Mouse (Mus musculus): ENCODE measurements around the gene Dhrs3. TPM values are rescaled to one million over a fixed set of nuclear protein-coding genes. Genes with fewer than 3 reads are reported as not detected.

The Dhrs3 gene
- polyA plus RNA-seq, 1 experiment from 2014 or later, result 57.2 TPM

DNA sequence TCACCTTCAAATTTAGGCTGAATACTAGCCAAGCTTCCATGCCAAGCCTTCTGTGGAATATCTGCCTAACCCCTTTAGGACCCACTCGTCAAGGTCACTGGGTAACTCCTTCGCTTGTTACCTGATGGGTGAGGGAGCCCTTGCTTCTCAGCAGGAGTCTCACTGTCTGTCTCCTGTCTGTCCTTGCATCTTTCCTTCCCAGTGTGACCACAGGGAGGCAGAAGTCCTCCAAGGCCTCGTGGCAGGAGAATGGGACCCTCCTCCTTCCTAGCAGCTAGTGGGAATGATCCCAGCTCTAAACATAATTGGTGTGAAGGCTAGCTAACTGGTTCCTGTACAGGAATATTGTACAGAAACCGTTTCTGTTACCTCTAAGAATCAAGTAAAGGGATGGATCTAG is 24.5 kb downstream of the Dhrs3 start:
- H3K9me3 ChIP-seq, result no peaks in the 10 kb centered on the region
- H3K27ac ChIP-seq, result no peak overlapping the region
- WGBS, result 68% methylated on average over 4 of the region's 4 CpGs
- H3K36me3 ChIP-seq, result peaks cover 36% of the 10 kb centered on the region
- H3K4me1 ChIP-seq, result no peaks in the 10 kb centered on the region
- no peak overlapping the region for H3K4me3 ChIP-seq
- H3K4me2 ChIP-seq, result no peak overlapping the region
- H3K27me3 ChIP-seq, result no peaks in the 10 kb centered on the region
- H3K9ac ChIP-seq, result no peak overlapping the region
- no peak for ATAC-seq (ENCODE audit: insufficient number of reproducible peaks, insufficient read depth, low FRiP score, low TSS enrichment, low read depth)

DNA sequence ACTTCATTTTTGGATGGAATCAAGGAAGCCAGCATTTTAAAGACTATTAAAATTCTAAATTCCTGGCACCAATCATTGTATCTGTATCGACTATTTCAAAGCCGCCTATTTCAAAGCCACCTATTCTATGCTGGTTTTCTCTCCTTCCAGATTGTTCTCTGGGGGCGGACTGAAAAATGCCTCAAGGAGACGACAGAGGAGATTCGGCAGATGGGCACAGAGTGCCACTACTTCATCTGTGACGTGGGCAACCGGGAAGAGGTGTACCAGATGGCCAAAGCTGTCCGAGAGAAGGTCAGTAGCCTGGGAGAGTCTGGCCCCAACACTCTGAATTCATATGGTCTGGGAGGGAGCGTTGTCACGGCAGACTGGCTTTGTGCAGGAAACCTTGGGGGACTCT is 25.9 kb downstream of the Dhrs3 start:
- Histone ChIP-seq H3K9me3 (no peaks in the 10 kb centered on the region), H3K4me1 (no peaks in the 10 kb centered on the region), H3K4me2 (no peak overlapping the region), H3K4me3 (no peak overlapping the region), H3K27ac (no peak overlapping the region), H3K9ac (no peak overlapping the region), H3K27me3 (no peaks in the 10 kb centered on the region), H3K36me3 (peaks cover 46% of the 10 kb centered on the region)
- WGBS, result 92% methylated on average over 10 of the region's 10 CpGs
- no peak for ATAC-seq (ENCODE audit: insufficient number of reproducible peaks, insufficient read depth, low FRiP score, low TSS enrichment, low read depth)

DNA sequence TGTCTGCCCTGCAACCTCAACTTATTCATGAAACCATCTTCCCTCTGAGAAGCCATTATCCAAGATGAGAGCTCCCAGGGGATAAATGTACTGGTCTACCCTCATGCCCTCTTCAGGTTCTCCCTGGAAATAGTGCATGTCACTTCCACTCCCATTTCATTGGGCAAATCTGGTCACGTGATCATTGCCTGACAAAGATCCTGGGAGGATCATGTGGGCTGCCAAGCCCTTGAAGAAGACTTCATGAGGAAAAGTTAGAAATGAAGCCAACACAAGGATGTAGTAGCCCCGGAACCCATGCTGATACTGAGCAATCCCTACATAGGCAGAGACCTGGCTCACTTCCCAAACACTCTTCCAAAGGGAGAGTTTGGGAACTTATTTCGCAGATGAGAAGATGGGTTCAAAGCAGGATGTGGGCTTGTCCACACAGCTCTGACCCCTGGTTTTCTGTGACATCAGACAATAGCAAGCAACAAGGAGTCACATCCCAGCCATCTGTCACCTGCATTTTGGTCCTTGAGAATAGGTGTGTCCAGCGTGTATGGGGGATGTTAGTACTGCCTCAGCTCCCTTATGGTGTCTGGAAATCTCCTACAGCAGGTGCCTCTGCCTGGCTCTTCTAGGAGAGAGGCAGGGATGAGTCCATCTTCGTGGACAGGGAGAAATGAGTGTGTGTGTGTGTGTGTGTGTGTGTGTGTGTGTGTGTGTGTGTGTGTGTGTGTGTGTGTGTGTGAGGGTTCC is 36.2 kb downstream of the Dhrs3 start:
- no peaks in the 10 kb centered on the region for H3K9me3 ChIP-seq
- peaks cover 14% of the 10 kb centered on the region for H3K36me3 ChIP-seq
- peaks cover 26% of the 10 kb centered on the region for H3K4me1 ChIP-seq
- H3K4me2 ChIP-seq, result no peak overlapping the region
- H3K27ac ChIP-seq, result no peak overlapping the region
- no peak for ATAC-seq (ENCODE audit: insufficient number of reproducible peaks, insufficient read depth, low FRiP score, low TSS enrichment, low read depth)
- no peak overlapping the region for H3K9ac ChIP-seq
- no peaks in the 10 kb centered on the region for H3K27me3 ChIP-seq
- H3K4me3 ChIP-seq, result no peak overlapping the region
- 89% methylated on average over 5 of the region's 5 CpGs for WGBS

DNA sequence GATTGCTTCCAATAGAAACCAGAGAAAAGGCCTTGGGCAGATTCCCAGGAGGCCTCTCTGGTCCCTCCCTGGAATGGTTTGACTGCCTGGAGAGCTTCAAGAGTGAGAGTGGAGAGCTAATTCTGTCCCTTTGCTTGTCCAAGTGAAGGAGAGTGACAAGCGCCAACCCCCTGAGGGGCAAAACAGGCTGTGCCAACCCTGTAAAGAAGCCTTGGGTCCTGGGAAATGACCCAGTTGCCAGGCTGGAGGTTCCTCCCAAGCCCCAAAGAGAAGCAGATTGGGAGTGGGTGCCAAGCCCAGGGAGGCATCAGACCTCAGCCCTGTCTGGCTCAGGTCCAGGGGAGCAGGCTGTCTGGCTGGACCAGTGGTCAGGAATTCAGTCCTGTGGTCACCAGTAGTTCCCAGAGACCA is 37.2 kb downstream of the Dhrs3 start:
- H3K9me3 ChIP-seq, result no peaks in the 10 kb centered on the region
- H3K4me3 ChIP-seq, result no peak overlapping the region
- H3K4me1 ChIP-seq, result peaks cover 26% of the 10 kb centered on the region
- H3K9ac ChIP-seq, result no peak overlapping the region
- ATAC-seq (ENCODE audit: insufficient number of reproducible peaks, insufficient read depth, low FRiP score, low TSS enrichment, low read depth), result no peak
- H3K27me3 ChIP-seq, result no peaks in the 10 kb centered on the region
- peaks cover 13% of the 10 kb centered on the region; the same call in 1 of the 2 replicates for H3K36me3 ChIP-seq
- peak overlapping the region; percentile 79 for H3K27ac ChIP-seq
- no peak overlapping the region for H3K4me2 ChIP-seq
- 79% methylated on average over 1 of the region's 1 CpGs for WGBS

DNA sequence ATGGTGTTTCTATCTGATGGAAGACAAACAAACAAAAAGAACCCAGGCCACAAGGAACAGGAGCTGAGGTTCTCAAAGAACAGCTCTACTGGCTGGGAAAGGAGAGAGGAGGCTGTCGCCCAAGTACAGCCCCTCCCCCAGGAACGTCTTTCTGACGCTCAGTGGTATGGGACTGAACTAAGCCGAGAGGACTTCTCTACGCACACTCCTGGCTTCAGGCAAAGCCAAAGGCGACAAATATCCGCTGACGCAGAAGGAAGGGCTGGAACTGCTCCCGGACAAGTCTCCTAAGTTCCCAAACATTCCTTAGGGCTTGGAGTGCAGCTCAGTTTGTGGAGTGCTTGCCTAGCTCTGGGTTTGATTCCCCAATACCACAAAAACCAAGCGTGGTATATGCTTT is 37.7 kb downstream of the Dhrs3 start:
- Histone ChIP-seq H3K9ac (no peak overlapping the region), H3K36me3 (peaks cover 13% of the 10 kb centered on the region; the same call in 1 of the 2 replicates), H3K4me2 (no peak overlapping the region), H3K27me3 (no peaks in the 10 kb centered on the region), H3K4me3 (no peak overlapping the region), H3K27ac (peak overlapping the region; percentile 79), H3K4me1 (peaks cover 24% of the 10 kb centered on the region), H3K9me3 (no peaks in the 10 kb centered on the region)
- WGBS, result 15% methylated on average over 10 of the region's 10 CpGs
- ATAC-seq (ENCODE audit: insufficient number of reproducible peaks, insufficient read depth, low FRiP score, low TSS enrichment, low read depth), result peak; percentile 40; the same call in 1 of the 2 replicates

DNA sequence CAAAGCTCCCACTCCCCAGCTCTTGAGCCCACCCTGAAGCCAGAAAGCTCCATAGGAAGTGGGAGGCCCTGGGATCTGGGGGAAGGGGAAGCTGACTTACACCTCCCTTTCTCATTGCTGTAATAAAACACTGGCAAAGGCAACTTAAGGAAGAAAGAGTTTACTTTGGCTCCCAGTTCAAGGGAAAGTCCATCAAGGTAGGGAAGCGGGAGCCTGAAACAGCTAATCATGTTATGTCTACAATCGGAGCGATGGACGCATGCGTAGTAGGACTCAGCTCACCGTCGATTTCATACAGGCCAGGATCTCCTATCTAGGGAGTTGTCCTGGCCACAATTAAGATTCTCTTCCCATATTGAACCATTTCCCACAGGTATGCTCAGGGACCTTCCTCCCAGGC is 38.5 kb downstream of the Dhrs3 start:
- ATAC-seq (ENCODE audit: insufficient number of reproducible peaks, insufficient read depth, low FRiP score, low TSS enrichment, low read depth), result no peak
- H3K27ac ChIP-seq, result 0 out of 2 replicates have a peak overlapping the region, but pooled peaks have one; percentile 79
- H3K9ac ChIP-seq, result no peak overlapping the region
- H3K36me3 ChIP-seq, result peaks cover 13% of the 10 kb centered on the region; the same call in 1 of the 2 replicates
- WGBS, result 89% methylated on average over 7 of the region's 7 CpGs
- H3K4me3 ChIP-seq, result no peak overlapping the region
- H3K4me1 ChIP-seq, result peaks cover 24% of the 10 kb centered on the region
- no peaks in the 10 kb centered on the region for H3K9me3 ChIP-seq
- no peaks in the 10 kb centered on the region for H3K27me3 ChIP-seq
- no peak overlapping the region for H3K4me2 ChIP-seq

DNA sequence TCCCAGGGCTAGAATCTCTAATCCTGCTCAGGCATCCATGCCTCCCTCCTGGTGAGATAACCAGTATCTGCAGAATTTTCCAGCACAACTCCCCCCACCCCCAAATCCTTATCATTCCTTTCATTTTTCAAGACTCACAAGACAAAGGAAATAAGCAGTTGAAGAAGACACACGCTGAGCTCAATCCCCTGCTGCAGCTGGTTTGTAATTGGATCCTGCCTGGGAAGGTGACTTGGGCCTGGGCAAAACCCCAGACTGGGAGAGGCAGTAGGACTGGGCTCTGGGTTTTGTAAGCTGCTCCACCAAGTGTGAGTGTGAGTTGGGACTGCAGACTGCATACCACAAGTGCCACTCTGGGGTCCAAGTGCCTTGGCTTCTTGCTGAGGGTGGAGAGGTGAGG is 41.9 kb downstream of the Dhrs3 start:
- Histone ChIP-seq H3K27me3 (no peaks in the 10 kb centered on the region), H3K36me3 (no peaks in the 10 kb centered on the region), H3K9me3 (no peaks in the 10 kb centered on the region), H3K27ac (no peak overlapping the region), H3K4me3 (no peak overlapping the region), H3K4me1 (peaks cover 16% of the 10 kb centered on the region), H3K4me2 (no peak overlapping the region), H3K9ac (no peak overlapping the region)
- 5% methylated on average over 1 of the region's 1 CpGs for WGBS
- no peak for ATAC-seq (ENCODE audit: insufficient number of reproducible peaks, insufficient read depth, low FRiP score, low TSS enrichment, low read depth)

DNA sequence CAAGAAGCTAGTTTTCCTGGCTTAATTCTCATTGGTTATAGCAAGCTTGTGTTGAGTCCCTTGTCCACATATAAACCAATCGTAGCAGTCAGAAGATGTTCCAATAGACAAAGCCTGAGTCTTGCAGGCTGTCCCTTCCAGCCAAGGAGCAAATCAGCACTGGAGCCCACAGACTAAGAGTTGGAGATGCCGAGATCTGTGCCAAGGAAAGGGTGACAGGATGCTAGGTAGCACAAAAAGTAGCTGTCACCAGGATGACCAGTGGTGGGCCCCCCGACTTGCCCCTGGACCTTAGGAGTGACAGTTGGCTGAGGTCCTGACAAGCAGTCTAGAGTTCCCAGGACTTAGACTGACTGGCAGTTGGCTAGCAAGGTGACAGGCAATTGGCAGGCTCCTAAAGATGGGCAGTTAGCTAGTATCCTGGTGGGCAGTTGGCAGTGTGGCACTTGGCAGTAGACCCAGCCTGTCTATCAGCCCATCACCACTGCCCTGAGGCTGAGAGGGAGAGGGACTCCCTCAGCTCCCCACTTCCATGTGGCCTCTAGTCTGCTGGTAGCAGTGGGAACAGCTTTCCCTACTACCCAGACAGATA is 44.0 kb downstream of the Dhrs3 start:
- WGBS, result 82% methylated on average over 3 of the region's 3 CpGs
- H3K4me1 ChIP-seq, result no peaks in the 10 kb centered on the region

DNA sequence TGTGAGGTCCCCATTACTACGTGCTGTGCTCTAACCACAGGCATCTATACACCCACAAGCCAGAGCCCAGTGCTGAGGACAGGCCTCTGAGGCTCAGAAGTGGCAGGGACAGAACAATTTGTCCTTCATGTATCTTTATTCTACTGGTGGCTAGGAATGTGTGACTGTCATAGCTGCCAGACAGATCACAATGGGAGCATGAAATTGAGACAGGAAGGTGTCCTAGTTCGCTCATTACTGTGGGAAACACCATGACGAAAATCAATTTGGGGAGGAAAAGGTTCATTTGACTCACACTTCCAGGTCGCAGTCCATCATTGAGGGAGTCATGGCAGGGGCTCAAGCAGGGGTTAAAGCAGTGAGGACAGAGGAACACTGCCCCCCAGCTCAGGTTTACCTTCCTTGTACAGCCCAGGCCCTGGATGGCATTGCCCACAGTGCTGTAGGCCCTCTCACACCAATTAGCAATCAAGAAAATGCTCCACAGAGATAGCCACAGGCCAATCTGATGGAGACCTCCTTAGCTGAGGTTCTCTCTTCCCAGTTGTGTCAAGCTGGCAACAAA is 47.3 kb downstream of the Dhrs3 start:
- H3K4me2 ChIP-seq, result no peak overlapping the region
- H3K4me3 ChIP-seq, result no peak overlapping the region
- H3K9ac ChIP-seq, result no peak overlapping the region
- no peaks in the 10 kb centered on the region for H3K4me1 ChIP-seq
- 63% methylated on average over 4 of the region's 4 CpGs for WGBS
- no peaks in the 10 kb centered on the region for H3K36me3 ChIP-seq
- H3K27ac ChIP-seq, result no peak overlapping the region
- no peak for ATAC-seq (ENCODE audit: insufficient number of reproducible peaks, insufficient read depth, low FRiP score, low TSS enrichment, low read depth)
- H3K27me3 ChIP-seq, result no peaks in the 10 kb centered on the region
- H3K9me3 ChIP-seq, result no peaks in the 10 kb centered on the region

More for the DNA sequence above, 44.0 kb downstream of the Dhrs3 start:
- Histone ChIP-seq H3K9me3 (no peaks in the 10 kb centered on the region), H3K4me2 (no peak overlapping the region), H3K36me3 (no peaks in the 10 kb centered on the region), H3K9ac (no peak overlapping the region), H3K4me3 (no peak overlapping the region), H3K27ac (no peak overlapping the region), H3K27me3 (no peaks in the 10 kb centered on the region)
- no peak for ATAC-seq (ENCODE audit: insufficient number of reproducible peaks, insufficient read depth, low FRiP score, low TSS enrichment, low read depth)

DNA sequence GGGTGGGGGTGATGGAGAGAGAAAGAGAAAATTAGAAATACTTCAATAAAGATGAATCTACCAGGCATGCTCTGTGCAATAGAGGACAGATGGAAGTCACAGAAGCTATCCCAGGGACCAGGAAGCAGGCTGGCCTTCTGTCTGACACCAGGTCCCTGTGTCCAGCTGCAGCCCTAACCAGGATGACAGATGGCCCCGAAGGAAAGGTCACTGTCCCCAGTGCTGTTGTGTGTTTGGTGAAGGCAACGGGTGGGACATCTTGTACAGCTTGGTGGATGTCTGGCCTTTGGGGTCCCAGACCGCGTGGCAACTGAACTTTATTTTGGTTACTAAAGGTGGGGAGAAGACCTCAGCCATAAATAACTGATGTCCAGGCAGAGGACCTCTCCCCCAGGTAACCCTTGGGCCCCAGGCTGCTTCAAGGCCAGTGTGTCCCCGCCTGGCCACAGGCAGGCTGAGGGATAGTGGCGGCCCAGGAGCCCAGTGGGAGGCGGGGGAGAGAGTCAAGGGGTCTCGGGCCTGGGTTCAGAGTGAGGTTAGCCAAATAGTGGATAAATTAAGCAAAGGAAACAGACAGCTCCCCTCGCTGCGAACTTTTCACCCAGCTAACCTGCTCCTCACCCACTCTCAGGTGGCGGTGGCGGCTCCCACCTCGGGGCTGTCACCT is 48.3 kb downstream of the Dhrs3 start:
- WGBS, result 68% methylated on average over 13 of the region's 13 CpGs
- no peaks in the 10 kb centered on the region for H3K36me3 ChIP-seq
- no peak overlapping the region for H3K27ac ChIP-seq
- no peaks in the 10 kb centered on the region for H3K4me1 ChIP-seq
- no peak for ATAC-seq (ENCODE audit: insufficient number of reproducible peaks, insufficient read depth, low FRiP score, low TSS enrichment, low read depth)
- no peaks in the 10 kb centered on the region for H3K27me3 ChIP-seq
- H3K4me3 ChIP-seq, result no peak overlapping the region
- no peaks in the 10 kb centered on the region for H3K9me3 ChIP-seq
- no peak overlapping the region for H3K4me2 ChIP-seq
- no peak overlapping the region for H3K9ac ChIP-seq

DNA sequence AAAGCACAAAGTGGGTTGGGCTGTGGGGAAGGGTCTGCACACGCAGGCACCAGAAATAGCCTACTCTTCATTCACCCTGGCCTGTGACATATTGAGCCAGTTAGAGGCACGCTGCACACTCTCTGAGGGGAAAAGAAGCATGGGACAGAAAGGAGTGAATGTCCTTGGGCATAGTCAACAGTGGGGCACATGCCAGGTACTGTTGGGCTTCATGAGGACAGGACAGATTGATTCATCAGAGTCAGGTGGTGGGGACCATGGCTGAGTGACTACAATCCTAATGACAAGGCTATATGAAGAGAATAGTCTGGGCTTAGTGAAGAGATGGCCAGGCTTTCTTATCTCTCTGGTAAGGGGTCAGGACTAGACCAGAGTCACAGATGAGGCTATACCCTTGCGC is 49.8 kb downstream of the Dhrs3 start:
- Histone ChIP-seq H3K27me3 (no peaks in the 10 kb centered on the region), H3K36me3 (no peaks in the 10 kb centered on the region), H3K4me1 (no peaks in the 10 kb centered on the region), H3K27ac (no peak overlapping the region), H3K9ac (no peak overlapping the region), H3K9me3 (no peaks in the 10 kb centered on the region), H3K4me2 (no peak overlapping the region), H3K4me3 (no peak overlapping the region)
- no peak for ATAC-seq (ENCODE audit: insufficient number of reproducible peaks, insufficient read depth, low FRiP score, low TSS enrichment, low read depth)
- WGBS, result 88% methylated on average over 3 of the region's 3 CpGs
